Mouse (Mus musculus): ENCODE measurements around the gene Gm20422. TPM values are rescaled to one million over a fixed set of nuclear protein-coding genes. Genes with fewer than 3 reads are reported as not detected.

The Gm20422 gene
- polyA plus RNA-seq (2015; fragmentation: Nextera tagmentation; extraction: Ambion mirVana) = 0.30 TPM in 1 of 2 replicates, not detected in the other

GRCm38 (mm10) chr8:69774503-69775148 is at the start of gene Gm20422:
Gm20422 (minus strand) TSS chr8:69774886.

GRCm38 (mm10) chr8:69822386-69823191 is 47.9 kb upstream of the Gm20422 start, which contains the start of gene Lpar2:
Lpar2 (plus strand) TSS chr8:69822429.

GRCm38 (mm10) chr8:69808094-69808863 is 33.6 kb upstream of the Gm20422 start, which contains the start of gene Gmip:
Gmip (plus strand) TSS chr8:69808679.

DNA sequence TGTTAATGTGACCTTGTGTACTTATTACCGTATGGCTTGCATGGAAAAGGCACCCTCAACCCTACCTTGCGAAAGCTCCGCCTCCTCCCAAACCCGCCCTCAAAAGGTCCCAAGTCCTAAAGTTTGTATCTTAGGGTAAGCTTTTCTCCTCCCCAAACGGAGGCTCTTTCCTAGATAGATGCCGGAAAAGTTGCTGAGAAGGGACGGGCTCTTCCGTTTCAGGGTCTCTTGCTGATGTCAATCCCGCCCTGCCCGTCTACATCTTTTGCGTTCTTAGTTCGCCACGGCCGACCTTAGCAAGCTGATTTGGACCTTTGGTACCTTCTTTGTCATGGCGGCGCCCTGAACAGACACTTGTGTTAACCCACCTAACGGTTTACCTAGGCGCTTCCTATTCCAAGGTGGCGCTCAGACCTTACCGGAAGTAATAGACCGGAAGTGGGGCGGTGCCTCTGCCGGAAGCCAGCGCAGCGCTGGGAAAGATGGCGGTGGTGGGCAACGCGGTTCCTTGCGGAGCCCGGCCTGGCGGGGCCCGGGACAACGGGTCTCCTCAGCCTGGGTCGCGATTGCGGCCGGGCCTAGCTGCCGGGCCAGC is 16.2 kb upstream of the Gm20422 start, which contains the start of the genes Atp13a1 and Zfp866:
Atp13a1 (plus strand) TSS at position 391 of the 595 bp plus-strand sequence.
Zfp866 (minus strand) TSS at position 406 of the 595 bp plus-strand sequence.

GRCm38 (mm10) chr8:69749544-69750454 is 24.9 kb downstream of the Gm20422 start, which contains the start of gene Zfp963:
Zfp963 (minus strand) TSS chr8:69749970.

DNA sequence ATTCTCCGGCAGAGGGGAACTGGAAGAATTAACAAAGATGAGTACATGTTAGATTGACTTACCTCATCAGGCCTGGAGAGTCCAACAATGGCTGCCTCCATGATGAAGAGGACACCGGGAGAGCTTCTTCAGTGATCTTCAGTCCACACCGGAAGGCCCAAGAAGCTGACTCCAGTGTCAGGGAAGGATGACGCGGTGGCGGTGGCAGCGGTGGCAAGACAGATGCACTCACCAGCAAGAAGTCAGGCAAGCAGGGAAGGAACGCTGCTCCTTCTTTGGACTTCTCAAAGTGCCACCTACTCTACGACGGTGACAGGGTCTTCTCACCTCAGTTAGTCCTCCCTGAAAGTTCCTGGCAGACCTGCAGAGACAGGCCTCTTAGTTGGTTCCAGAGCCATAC is 64.1 kb downstream of the Gm20422 start, which contains the start of gene Zfp869:
Zfp869 (minus strand) TSS at position 101 of the 400 bp plus-strand sequence.

Other genes with a start within 250 kb of the Gm20422 start
- gene Zfp868, start 149.3 kb downstream of the Gm20422 start, polyA plus RNA-seq (2015; fragmentation: Nextera tagmentation; extraction: Ambion mirVana) = 20.0 and 22.1 TPM in 2 replicates
- gene Zfp964, start 120.4 kb downstream of the Gm20422 start, polyA plus RNA-seq (2015; fragmentation: Nextera tagmentation; extraction: Ambion mirVana) = 1.4 and 1.6 TPM in 2 replicates
- 14.2 and 15.6 TPM in 2 replicates for gene Zfp869, start 64.2 kb downstream of the Gm20422 start, polyA plus RNA-seq (2015; fragmentation: Nextera tagmentation; extraction: Ambion mirVana)
- 4.6 and 5.6 TPM in 2 replicates for gene Zfp963, start 24.9 kb downstream of the Gm20422 start, polyA plus RNA-seq (2015; fragmentation: Nextera tagmentation; extraction: Ambion mirVana)
- gene Atp13a1, start 16.3 kb upstream of the Gm20422 start, polyA plus RNA-seq (2015; fragmentation: Nextera tagmentation; extraction: Ambion mirVana) = 32.8 and 38.9 TPM in 2 replicates
- gene Zfp866, start 16.3 kb upstream of the Gm20422 start, polyA plus RNA-seq (2015; fragmentation: Nextera tagmentation; extraction: Ambion mirVana) = 21.2 and 23.9 TPM in 2 replicates
- gene Gmip, start 33.8 kb upstream of the Gm20422 start, polyA plus RNA-seq (2015; fragmentation: Nextera tagmentation; extraction: Ambion mirVana) = 19.8 and 26.2 TPM in 2 replicates
- 0.46 and 0.52 TPM in 2 replicates for gene Lpar2, start 47.5 kb upstream of the Gm20422 start, polyA plus RNA-seq (2015; fragmentation: Nextera tagmentation; extraction: Ambion mirVana)
- gene Pbx4, start 57.6 kb upstream of the Gm20422 start, polyA plus RNA-seq (2015; fragmentation: Nextera tagmentation; extraction: Ambion mirVana) = 90.4 and 95.0 TPM in 2 replicates
- 6.9 and 7.0 TPM in 2 replicates for gene Cilp2, start 112.8 kb upstream of the Gm20422 start, polyA plus RNA-seq (2015; fragmentation: Nextera tagmentation; extraction: Ambion mirVana)
- gene Tssk6, start 127.3 kb upstream of the Gm20422 start, polyA plus RNA-seq (2015; fragmentation: Nextera tagmentation; extraction: Ambion mirVana) = 5.1 and 5.5 TPM in 2 replicates
- 267 and 290 TPM in 2 replicates for gene Ndufa13, start 127.7 kb upstream of the Gm20422 start, polyA plus RNA-seq (2015; fragmentation: Nextera tagmentation; extraction: Ambion mirVana)
- 15.7 and 16.0 TPM in 2 replicates for gene Yjefn3, start 127.8 kb upstream of the Gm20422 start, polyA plus RNA-seq (2015; fragmentation: Nextera tagmentation; extraction: Ambion mirVana)
- gene Gatad2a, start 221.5 kb upstream of the Gm20422 start, polyA plus RNA-seq (2015; fragmentation: Nextera tagmentation; extraction: Ambion mirVana) = 21.7 and 22.7 TPM in 2 replicates

All from neural tube, postnatal 0 days (tissue).